Mouse (Mus musculus) brain, embryonic 14.5 days (tissue): ENCODE data around the gene Ankfy1.

Experiments used
- CTCF ChIP-seq: fragments of 200-500 bp; IDR thresholded peaks from 2 replicates; pipeline ENCODE4 v1.5.1; 2012; ENCODE audit warnings: inconsistent platforms, mild to moderate bottlenecking, moderate library complexity, borderline replicate concordance; ENCODE audit not compliant: insufficient read depth, insufficient read length; ENCODE audit errors: extremely low read depth
- POLR2A ChIP-seq: fragments of 200-500 bp; IDR thresholded peaks from 2 replicates; pipeline ENCODE4 v1.6.1; 2012; ENCODE audit warnings: mild to moderate bottlenecking, inconsistent platforms, borderline replicate concordance; ENCODE audit not compliant: poor library complexity, insufficient read depth, insufficient read length, severe bottlenecking; ENCODE audit errors: extremely low read depth

DNA sequence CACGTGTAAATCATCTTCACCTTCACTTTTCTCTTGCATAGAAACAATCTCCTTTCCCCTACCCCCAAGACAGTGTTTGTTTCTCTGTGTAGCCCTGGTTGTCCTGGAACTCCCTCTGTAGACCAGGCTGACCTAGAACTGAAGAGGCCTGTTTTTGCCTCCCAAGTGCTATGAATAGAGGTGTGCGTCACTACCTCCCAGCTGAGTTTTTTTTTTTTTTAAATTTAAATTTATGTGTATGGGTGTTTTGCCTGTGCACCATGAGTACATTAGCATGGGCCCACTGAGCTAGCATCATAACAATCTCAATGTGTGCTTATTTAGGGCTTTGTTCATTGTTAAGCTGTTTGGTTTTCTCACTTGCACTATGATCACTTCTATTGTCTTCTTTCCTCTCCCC lies 39.5 kb upstream of the Ankfy1 start:
- TF ChIP-seq CTCF (no peak), POLR2A (no peak)
